Mouse (Mus musculus) kidney, adult 2 months (tissue): ENCODE results near the gene Sgk1. TPM values are rescaled to one million over a fixed set of nuclear protein-coding genes. Genes with fewer than 3 reads are reported as not detected.

Experiments
- DNase-seq: peaks from one replicate; pipeline ENCODE4 v3.0.0; 2021
- H3K27ac ChIP-seq: fragments of 200-500 bp; 2 replicates; pipeline ENCODE4 v1.5.1; 2012; ENCODE audit warnings: low read depth, low read length, control low read depth, inconsistent platforms; ENCODE audit not compliant: insufficient read depth
- H3K27me3 ChIP-seq: fragments of 200-500 bp; replicated peaks from 2 replicates; pipeline ENCODE4 v1.6.1; 2012; ENCODE audit warnings: mild to moderate bottlenecking, moderate library complexity, low read length, inconsistent platforms; ENCODE audit not compliant: control insufficient read depth, insufficient read depth
- H3K36me3 ChIP-seq: fragments of 200-500 bp; 2 replicates; pipeline ENCODE4 v1.6.1; 2012; ENCODE audit warnings: mild to moderate bottlenecking, moderate library complexity, low read length, inconsistent platforms; ENCODE audit not compliant: control insufficient read depth, insufficient read depth
- H3K4me1 ChIP-seq: fragments of 200-500 bp; 2 replicates; pipeline ENCODE4 v1.6.1; 2011; ENCODE audit warnings: low read length; ENCODE audit not compliant: control insufficient read depth, insufficient read depth
- H3K4me3 ChIP-seq: fragments of 200-500 bp; 2 replicates; pipeline ENCODE4 v1.5.1; 2011; ENCODE audit warnings: mild to moderate bottlenecking, low read depth, low read length, control low read depth; ENCODE audit not compliant: insufficient read depth
- CTCF ChIP-seq: fragments of 200-500 bp; conservative IDR thresholded peaks from 2 replicates; pipeline ENCODE4 v1.5.1; 2011; ENCODE audit warnings: low read depth, mild to moderate bottlenecking, control low read depth, low read length, moderate library complexity, mixed read lengths; ENCODE audit not compliant: insufficient read depth, insufficient read length
- POLR2A ChIP-seq: fragments of 200-500 bp; IDR thresholded peaks from one replicate; pipeline ENCODE4 v1.6.1; 2011; ENCODE audit warnings: low read depth, low read length, control low read depth
- WGBS: fragments of 180-500 bp; shearing (Covaris S2); methylation state at CpG from one replicate; pipeline ENCODE4 v1.1.7; 2018; 5-methylcytosine and 5-hydroxymethylcytosine counted together
- polyA plus RNA-seq: library from polyadenylated mRNA; depleted of rRNA; stranded (reverse); fragments of >200 nt; gene quantifications from 2 replicates; pipeline ENCODE4 v1.2.3, GENCODE M21; 2012

The Sgk1 gene
- polyA plus RNA-seq, 1 experiment, result 76.5 TPM

- Histone ChIP-seq H3K4me3 (peak overlapping the region; percentile 70), H3K4me1 (peaks cover 4% of the 10 kb centered on the region; the same call in 1 of the 2 replicates), H3K36me3 (peaks cover 21% of the 10 kb centered on the region), H3K27ac (peak overlapping the region; percentile 63), H3K27me3 (no peaks in the 10 kb centered on the region)
- peak; percentile 88 for DNase-seq
- 27% methylated on average over 11 of the region's 11 CpGs for WGBS
- TF ChIP-seq POLR2A, result no peak
- TF ChIP-seq CTCF, result peak; percentile 65
Measured at GRCm38 (mm10) chr10:21995661-21996308, 113.8 kb downstream of the Sgk1 start.

GRCm38 (mm10) chr10:21996660-21997447 lies 114.9 kb downstream of the Sgk1 start:
- peaks cover 4% of the 10 kb centered on the region; the same call in 1 of the 2 replicates for H3K4me1 ChIP-seq
- TF ChIP-seq POLR2A (peak; percentile 4), CTCF (no peak)
- peak overlapping the region; percentile 70 for H3K4me3 ChIP-seq
- peak; percentile 17 for DNase-seq
- 62% methylated on average over 14 of the region's 14 CpGs for WGBS
- H3K27ac ChIP-seq, result peak overlapping the region; percentile 63
- no peaks in the 10 kb centered on the region for H3K27me3 ChIP-seq
- H3K36me3 ChIP-seq, result peaks cover 21% of the 10 kb centered on the region

- H3K27ac ChIP-seq, result peak overlapping the region; percentile 11; the same call in 1 of the 2 replicates
- no peaks in the 10 kb centered on the region for H3K27me3 ChIP-seq
- H3K36me3 ChIP-seq, result peaks cover 21% of the 10 kb centered on the region
- H3K4me1 ChIP-seq, result peaks cover 3% of the 10 kb centered on the region; the same call in 1 of the 2 replicates
- peak overlapping the region; percentile 70 for H3K4me3 ChIP-seq
- DNase-seq, result peak; percentile 41
- WGBS, result 53% methylated on average over 12 of the region's 12 CpGs
- TF ChIP-seq CTCF (no peak), POLR2A (no peak)
Measured at GRCm38 (mm10) chr10:21997550-21998204, 115.7 kb downstream of the Sgk1 start.

- no peaks in the 10 kb centered on the region for H3K4me1 ChIP-seq
- WGBS, result 44% methylated on average over 28 of the region's 28 CpGs
- peak; percentile 32 for DNase-seq
- H3K36me3 ChIP-seq, result peaks cover 21% of the 10 kb centered on the region
- H3K4me3 ChIP-seq, result peak overlapping the region; percentile 65
- TF ChIP-seq POLR2A, result no peak
- TF ChIP-seq CTCF, result no peak
- no peaks in the 10 kb centered on the region for H3K27me3 ChIP-seq
- 0 out of 2 replicates have a peak overlapping the region, but pooled peaks have one; percentile 15 for H3K27ac ChIP-seq
Measured at GRCm38 (mm10) chr10:21998503-21999180, 116.7 kb downstream of the Sgk1 start.

- Histone ChIP-seq H3K4me3 (peak overlapping the region; percentile 10; the same call in 1 of the 2 replicates), H3K27ac (no peak overlapping the region; the same call in 1 of the 2 replicates)
- DNase-seq, result peak; percentile 60
Measured at GRCm38 (mm10) chr10:22000491-22001306, 118.7 kb downstream of the Sgk1 start.

GRCm38 (mm10) chr10:22001621-22002020 lies 119.6 kb downstream of the Sgk1 start:
- no peak for DNase-seq
- H3K4me1 ChIP-seq, result no peaks in the 10 kb centered on the region
- no peak overlapping the region for H3K27ac ChIP-seq

More at GRCm38 (mm10) chr10:22000491-22001306, 118.7 kb downstream of the Sgk1 start:
- Histone ChIP-seq H3K27me3 (no peaks in the 10 kb centered on the region), H3K4me1 (no peaks in the 10 kb centered on the region), H3K36me3 (peaks cover 20% of the 10 kb centered on the region)
- WGBS, result 35% methylated on average over 10 of the region's 10 CpGs
- TF ChIP-seq CTCF (no peak), POLR2A (peak; percentile 31)

More at GRCm38 (mm10) chr10:22001621-22002020, 119.6 kb downstream of the Sgk1 start:
- H3K4me3 ChIP-seq, result no peak overlapping the region
- TF ChIP-seq POLR2A, result no peak
- no peak for TF ChIP-seq CTCF
- no peaks in the 10 kb centered on the region for H3K27me3 ChIP-seq
- peaks cover 12% of the 10 kb centered on the region; the same call in 1 of the 2 replicates for H3K36me3 ChIP-seq
- WGBS, result 65% methylated on average over 4 of the region's 5 CpGs
